Mouse (Mus musculus) megakaryocyte, embryonic 14.5 days (primary cell): ENCODE results near the gene Ttc9c. TPM values are rescaled to one million over a fixed set of nuclear protein-coding genes. Genes with fewer than 3 reads are reported as not detected.

Source experiments
- H3K27me3 ChIP-seq: replicated peaks from 2 replicates; pipeline ENCODE3; 2012; ENCODE audit warnings: inconsistent platforms
- H3K36me3 ChIP-seq: replicated peaks from 2 replicates; pipeline ENCODE3; 2012; ENCODE audit warnings: low read length, inconsistent platforms, mixed read lengths
- H3K4me1 ChIP-seq: 2 replicates; pipeline ENCODE4 v1.6.1; 2012; ENCODE audit warnings: inconsistent platforms
- H3K4me3 ChIP-seq: replicated peaks from 2 replicates; pipeline ENCODE3; 2012; ENCODE audit warnings: moderate library complexity, mild to moderate bottlenecking, inconsistent platforms
- H3K9me3 ChIP-seq: 2 replicates; pipeline ENCODE4 v1.6.1; 2012; ENCODE audit warnings: inconsistent platforms
- FLI1 ChIP-seq: IDR thresholded peaks from 2 replicates; pipeline ENCODE4 v1.6.1; 2012; ENCODE audit warnings: low read length, inconsistent platforms, mixed read lengths
- GATA1 ChIP-seq: IDR thresholded peaks from 3 replicates; pipeline ENCODE4 v1.6.1; 2012; ENCODE audit warnings: mixed read lengths, low read length, inconsistent platforms, borderline replicate concordance
- polyA plus RNA-seq: library from polyadenylated mRNA; stranded (reverse); fragments of >175 nt; gene quantifications from 2 replicates; pipeline ENCODE4 v1.2.3, GENCODE M21; 2012; ENCODE audit warnings: low replicate concordance; ENCODE audit not compliant: insufficient read depth

Gene Ttc9c
- polyA plus RNA-seq, 1 experiment = 0.51 TPM

- Histone ChIP-seq H3K4me1 (peaks cover 70% of the 10 kb centered on the region), H3K9me3 (no peaks in the 10 kb centered on the region), H3K27me3 (no peaks in the 10 kb centered on the region), H3K4me3 (peak overlapping the region; percentile 95), H3K36me3 (peaks cover 50% of the 10 kb centered on the region)
- TF ChIP-seq FLI1 (no peak), GATA1 (no peak)
These were observed 15.1 kb downstream of the Ttc9c start for GRCm38 (mm10) chr19:8803879-8804660.

GRCm38 (mm10) chr19:8803204-8803780 is 15.8 kb downstream of the Ttc9c start:
- H3K4me1 ChIP-seq = peaks cover 70% of the 10 kb centered on the region
- peaks cover 42% of the 10 kb centered on the region for H3K36me3 ChIP-seq
- H3K4me3 ChIP-seq = peak overlapping the region; percentile 95
- H3K27me3 ChIP-seq = no peaks in the 10 kb centered on the region
- TF ChIP-seq GATA1 = no peak
- no peak for TF ChIP-seq FLI1
- H3K9me3 ChIP-seq = no peaks in the 10 kb centered on the region

- peaks cover 32% of the 10 kb centered on the region for H3K36me3 ChIP-seq
- H3K4me1 ChIP-seq = peaks cover 69% of the 10 kb centered on the region
- H3K9me3 ChIP-seq = no peaks in the 10 kb centered on the region
- TF ChIP-seq GATA1 = no peak
- TF ChIP-seq FLI1 = no peak
- H3K27me3 ChIP-seq = no peaks in the 10 kb centered on the region
- peak within 1 kb of the TSS; percentile 95 for H3K4me3 ChIP-seq
These were observed 16.9 kb downstream of the Ttc9c start, which contains the start of gene Zbtb3 for GRCm38 (mm10) chr19:8802130-8802821. Gene Zbtb3, plus strand, starts transcription at chr19:8802555.

- Histone ChIP-seq H3K36me3 (peaks cover 25% of the 10 kb centered on the region), H3K27me3 (no peaks in the 10 kb centered on the region), H3K4me3 (peak overlapping the region; percentile 99), H3K4me1 (peaks cover 49% of the 10 kb centered on the region), H3K9me3 (no peaks in the 10 kb centered on the region)
- TF ChIP-seq GATA1 (no peak), FLI1 (no peak)
These were observed 20.2 kb downstream of the Ttc9c start for GRCm38 (mm10) chr19:8798947-8799315.

- H3K9me3 ChIP-seq = peaks cover 2% of the 10 kb centered on the region
These were observed 20.7 kb downstream of the Ttc9c start, which contains the start of gene Polr2g for GRCm38 (mm10) chr19:8798264-8798946. Gene Polr2g, minus strand, starts transcription at chr19:8798577.

GRCm38 (mm10) chr19:8790171-8790570 is 29.0 kb downstream of the Ttc9c start:
- no peak for TF ChIP-seq GATA1
- TF ChIP-seq FLI1 = no peak
- H3K36me3 ChIP-seq = peaks cover 42% of the 10 kb centered on the region
- H3K9me3 ChIP-seq = peaks cover 6% of the 10 kb centered on the region
- H3K27me3 ChIP-seq = no peaks in the 10 kb centered on the region
- H3K4me3 ChIP-seq = no peak overlapping the region
- H3K4me1 ChIP-seq = peaks cover 27% of the 10 kb centered on the region

More at GRCm38 (mm10) chr19:8798264-8798946, 20.7 kb downstream of the Ttc9c start, which contains the start of gene Polr2g:
- H3K4me3 ChIP-seq = peak within 1 kb of the TSS; percentile 99
- peaks cover 44% of the 10 kb centered on the region for H3K4me1 ChIP-seq
- peaks cover 28% of the 10 kb centered on the region for H3K36me3 ChIP-seq
- no peaks in the 10 kb centered on the region for H3K27me3 ChIP-seq
- TF ChIP-seq FLI1 = peak; percentile 37; the same call in 1 of the 2 replicates
- TF ChIP-seq GATA1 = no peak

- Histone ChIP-seq H3K4me1 (peaks cover 33% of the 10 kb centered on the region), H3K36me3 (peaks cover 36% of the 10 kb centered on the region), H3K9me3 (peaks cover 6% of the 10 kb centered on the region), H3K27me3 (no peaks in the 10 kb centered on the region), H3K4me3 (no peak overlapping the region)
- TF ChIP-seq FLI1 (no peak), GATA1 (no peak)
These were observed 30.0 kb downstream of the Ttc9c start for GRCm38 (mm10) chr19:8789171-8789570.

GRCm38 (mm10) chr19:8788521-8788920 is 30.6 kb downstream of the Ttc9c start:
- Histone ChIP-seq H3K9me3 (peaks cover 5% of the 10 kb centered on the region), H3K4me1 (peaks cover 36% of the 10 kb centered on the region), H3K4me3 (no peak overlapping the region), H3K36me3 (peaks cover 35% of the 10 kb centered on the region), H3K27me3 (no peaks in the 10 kb centered on the region)
- TF ChIP-seq FLI1 (no peak), GATA1 (no peak)

- no peak for TF ChIP-seq GATA1
- TF ChIP-seq FLI1 = no peak
- Histone ChIP-seq H3K4me3 (peak within 1 kb of the TSS; percentile 96), H3K27me3 (no peaks in the 10 kb centered on the region), H3K4me1 (peaks cover 45% of the 10 kb centered on the region), H3K36me3 (peaks cover 40% of the 10 kb centered on the region), H3K9me3 (no peaks in the 10 kb centered on the region)
These were observed 32.9 kb downstream of the Ttc9c start, which contains the start of gene Taf6l for GRCm38 (mm10) chr19:8786008-8786781. Gene Taf6l, minus strand, starts transcription at chr19:8786417.
